Mouse (Mus musculus) neural tube, embryonic 12.5 days (tissue): ENCODE measurements around the gene Hist2h2aa2. TPM values are rescaled to one million over a fixed set of nuclear protein-coding genes. Genes with fewer than 3 reads are reported as not detected.

Source experiments
- ATAC-seq: fragments of 200-750 bp; cut with Nextera tagmentation; 2 replicates; pipeline ENCODE4 v1.8.0; 2017; ENCODE audit warnings: low read depth, mild to moderate bottlenecking, moderate TSS enrichment, moderate library complexity; ENCODE audit not compliant: low FRiP score
- H3K27ac ChIP-seq: fragments of 300-500 bp; sonication (generic); 2 replicates; pipeline ENCODE4 v1.5.1; 2016
- H3K27me3 ChIP-seq: fragments of 300-500 bp; sonication (generic); replicated peaks from 2 replicates; pipeline ENCODE4 v1.6.1; 2016; ENCODE audit warnings: mild to moderate bottlenecking
- H3K36me3 ChIP-seq: fragments of 300-500 bp; sonication (generic); 2 replicates; pipeline ENCODE4 v1.6.1; 2016; ENCODE audit warnings: mild to moderate bottlenecking
- H3K4me1 ChIP-seq: fragments of 300-500 bp; sonication (generic); 2 replicates; pipeline ENCODE4 v1.6.1; 2016
- H3K4me2 ChIP-seq: fragments of 300-500 bp; sonication (generic); replicated peaks from 2 replicates; pipeline ENCODE4 v1.6.1; 2016; ENCODE audit warnings: mild to moderate bottlenecking
- H3K4me3 ChIP-seq: fragments of 300-500 bp; sonication (generic); 2 replicates; pipeline ENCODE4 v1.5.1; 2016
- H3K9ac ChIP-seq: fragments of 300-500 bp; sonication (generic); 2 replicates; pipeline ENCODE4 v1.6.1; 2016; ENCODE audit warnings: mild to moderate bottlenecking
- H3K9me3 ChIP-seq: fragments of 300-500 bp; sonication (generic); 2 replicates; pipeline ENCODE4 v1.6.1; 2016; ENCODE audit warnings: mild to moderate bottlenecking
- WGBS: fragments of 180-500 bp; shearing (Covaris S2); methylation state at CpG from one replicate; pipeline ENCODE4 v1.1.7; 2016; 5-methylcytosine and 5-hydroxymethylcytosine counted together
- microRNA-seq: library from miRNA; unstranded; fragments of <30 nt; microRNA quantifications from one replicate; pipeline ENCODE4, GENCODE M21; 2017
- polyA plus RNA-seq: library from polyadenylated mRNA; unstranded; fragments of >200 nt; fragmentation: Nextera tagmentation; extraction: Ambion mirVana; gene quantifications from 2 replicates; pipeline ENCODE4 v1.2.1, GENCODE M21; 2016

Hist2h2aa2 gene
- polyA plus RNA-seq, 1 experiment from 2014 or later, result 54.5 TPM

DNA sequence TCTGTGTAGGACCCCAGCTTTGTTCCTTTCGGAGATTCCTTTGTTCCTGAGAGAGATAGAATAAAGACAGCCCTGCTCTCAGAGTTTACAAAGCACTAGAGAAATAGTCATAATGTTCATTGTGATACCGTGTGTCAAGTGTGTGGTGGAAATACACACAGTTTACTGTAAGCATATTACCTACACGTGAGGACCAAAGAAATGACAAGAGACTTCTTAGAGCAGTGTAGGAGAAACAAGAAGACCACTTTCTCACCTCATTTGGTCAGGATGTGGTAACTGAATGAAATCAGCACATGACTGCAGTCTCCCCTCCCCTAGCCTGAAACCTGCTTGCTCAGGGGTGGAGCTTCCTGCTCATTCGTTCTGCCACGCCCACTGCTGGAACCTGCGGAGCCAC lies 41.9 kb downstream of the Hist2h2aa2 start:
- peaks cover 6% of the 10 kb centered on the region; the same call in 1 of the 2 replicates for H3K36me3 ChIP-seq
- ATAC-seq, result 0 out of 2 replicates have a peak, but pooled peaks have one; percentile 8
- H3K4me2 ChIP-seq, result peak overlapping the region; percentile 93
- H3K4me1 ChIP-seq, result peaks cover 11% of the 10 kb centered on the region
- H3K9ac ChIP-seq, result peak overlapping the region; percentile 14; the same call in 1 of the 2 replicates
- H3K27ac ChIP-seq, result no peak overlapping the region
- no peaks in the 10 kb centered on the region for H3K9me3 ChIP-seq
- H3K27me3 ChIP-seq, result no peaks in the 10 kb centered on the region
- H3K4me3 ChIP-seq, result peak overlapping the region; percentile 5; the same call in 1 of the 2 replicates
- 5% methylated on average over 6 of the region's 6 CpGs for WGBS

GRCm38 (mm10) chr3:96197129-96197749 lies 42.8 kb downstream of the Hist2h2aa2 start:
- WGBS, result under 1% methylated on average over 50 of the region's 50 CpGs
- Histone ChIP-seq H3K4me3 (peak overlapping the region; percentile 64), H3K27me3 (no peaks in the 10 kb centered on the region), H3K36me3 (peaks cover 13% of the 10 kb centered on the region), H3K27ac (peak overlapping the region; percentile 88), H3K4me1 (peaks cover 11% of the 10 kb centered on the region), H3K4me2 (peak overlapping the region; percentile 93), H3K9me3 (no peaks in the 10 kb centered on the region), H3K9ac (peak overlapping the region; percentile 77)
- peak; percentile 95 for ATAC-seq

GRCm38 (mm10) chr3:96196437-96197128 lies 43.5 kb downstream of the Hist2h2aa2 start:
- WGBS, result 18% methylated on average over 27 of the region's 27 CpGs
- Histone ChIP-seq H3K27ac (peak overlapping the region; percentile 88), H3K4me2 (peak overlapping the region; percentile 93), H3K4me1 (peaks cover 11% of the 10 kb centered on the region), H3K9ac (peak overlapping the region; percentile 77), H3K27me3 (no peaks in the 10 kb centered on the region), H3K4me3 (peak overlapping the region; percentile 64), H3K9me3 (no peaks in the 10 kb centered on the region), H3K36me3 (peaks cover 13% of the 10 kb centered on the region)
- peak; percentile 60 for ATAC-seq

DNA sequence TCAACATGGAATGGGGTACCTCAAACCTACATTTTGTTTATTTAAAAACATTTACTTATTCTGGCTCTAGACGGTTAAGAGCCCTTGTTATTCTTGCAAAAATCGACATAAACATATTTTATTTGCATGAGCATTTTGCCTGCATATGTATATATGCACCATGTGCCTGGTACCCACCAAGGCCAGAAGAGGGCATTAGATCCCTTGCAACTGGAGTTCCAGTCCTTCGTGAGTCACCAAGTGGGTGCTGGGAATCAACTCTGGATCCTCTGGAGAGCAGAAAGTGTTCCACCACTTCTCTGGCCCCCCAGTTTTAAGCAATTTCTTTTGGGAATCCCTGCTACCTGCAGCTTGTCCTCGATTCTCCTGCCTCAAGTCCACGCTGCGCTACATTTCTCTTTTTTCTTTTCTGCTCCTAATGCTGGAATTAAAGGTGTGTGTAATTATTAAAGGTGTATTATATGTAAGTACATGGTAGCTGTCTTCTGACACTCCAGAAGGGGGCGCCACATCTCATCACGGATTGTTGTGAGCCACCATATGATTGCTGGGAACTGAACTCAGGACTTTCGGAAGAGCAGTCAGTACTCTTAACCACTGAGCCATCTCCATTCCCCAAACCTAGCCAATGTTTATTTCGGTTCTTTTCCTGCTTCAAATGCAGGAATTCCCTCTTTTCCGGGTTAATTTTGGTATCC lies 44.3 kb downstream of the Hist2h2aa2 start:
- H3K9ac ChIP-seq, result no peak overlapping the region
- no peaks in the 10 kb centered on the region for H3K27me3 ChIP-seq
- H3K36me3 ChIP-seq, result peaks cover 13% of the 10 kb centered on the region
- WGBS, result 95% methylated on average over 11 of the region's 11 CpGs
- ATAC-seq, result no peak
- no peaks in the 10 kb centered on the region for H3K9me3 ChIP-seq
- no peak overlapping the region for H3K4me3 ChIP-seq
- no peak overlapping the region for H3K27ac ChIP-seq
- peaks cover 11% of the 10 kb centered on the region for H3K4me1 ChIP-seq
- H3K4me2 ChIP-seq, result peak overlapping the region; percentile 93; the same call in 1 of the 2 replicates

GRCm38 (mm10) chr3:96194966-96195365 lies 45.1 kb downstream of the Hist2h2aa2 start:
- Histone ChIP-seq H3K9me3 (no peaks in the 10 kb centered on the region), H3K27ac (no peak overlapping the region), H3K9ac (no peak overlapping the region), H3K36me3 (peaks cover 13% of the 10 kb centered on the region), H3K4me2 (no peak overlapping the region), H3K4me1 (peaks cover 11% of the 10 kb centered on the region), H3K27me3 (no peaks in the 10 kb centered on the region), H3K4me3 (no peak overlapping the region)
- no peak for ATAC-seq
- 91% methylated on average over 10 of the region's 10 CpGs for WGBS

DNA sequence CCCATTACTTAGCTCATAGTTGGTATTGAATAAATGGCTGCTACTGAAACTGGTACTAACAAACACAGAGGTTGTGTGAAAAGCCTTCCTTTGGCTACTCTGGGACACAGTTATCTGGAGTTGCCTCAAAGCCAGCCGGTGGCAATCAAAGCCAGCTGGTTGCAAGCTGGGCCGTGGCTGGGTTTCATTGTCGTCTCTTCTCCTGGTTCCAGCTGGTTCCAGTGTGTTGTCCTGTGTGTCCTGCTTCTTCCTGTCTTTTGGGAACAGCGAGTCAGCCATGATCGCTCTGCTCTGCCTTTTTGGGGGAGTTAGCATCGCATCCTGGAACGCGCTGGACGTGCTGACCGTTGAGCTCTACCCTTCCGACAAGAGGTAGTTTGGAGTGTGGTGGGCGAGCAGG lies 47.1 kb downstream of the Hist2h2aa2 start:
- no peak for ATAC-seq
- H3K4me2 ChIP-seq, result no peak overlapping the region
- peaks cover 14% of the 10 kb centered on the region for H3K36me3 ChIP-seq
- H3K9ac ChIP-seq, result no peak overlapping the region
- H3K27ac ChIP-seq, result no peak overlapping the region
- no peaks in the 10 kb centered on the region for H3K9me3 ChIP-seq
- WGBS, result 71% methylated on average over 12 of the region's 12 CpGs
- no peaks in the 10 kb centered on the region for H3K27me3 ChIP-seq
- no peak overlapping the region for H3K4me3 ChIP-seq
- peaks cover 11% of the 10 kb centered on the region for H3K4me1 ChIP-seq

Small RNA genes within 50 kb of the gene (microRNA-seq; reads per million reads assigned to microRNA genes)
- gene Gm44492 (not detected), gene Gm47311 (not detected), gene Gm47313 (not detected)

Other genes starting within 250 kb of the Hist2h2aa2 start
- gene Plekho1, start 244.3 kb downstream of the Hist2h2aa2 start, polyA plus RNA-seq, result 90.0 and 91.9 TPM in 2 replicates
- gene Vps45, start 181.8 kb downstream of the Hist2h2aa2 start, polyA plus RNA-seq, result 48.3 TPM in 2 replicates
- 11.6 and 16.2 TPM in 2 replicates for gene Otud7b, start 135.7 kb downstream of the Hist2h2aa2 start, polyA plus RNA-seq
- 9.8 and 14.1 TPM in 2 replicates for gene Mtmr11, start 78.3 kb downstream of the Hist2h2aa2 start, polyA plus RNA-seq
- 165 and 183 TPM in 2 replicates for gene Sf3b4, start 67.9 kb downstream of the Hist2h2aa2 start, polyA plus RNA-seq
- gene Sv2a, start 59.1 kb downstream of the Hist2h2aa2 start, polyA plus RNA-seq, result 44.4 and 44.8 TPM in 2 replicates
- gene Bola1, start 20.6 kb downstream of the Hist2h2aa2 start, polyA plus RNA-seq, result 60.8 and 69.5 TPM in 2 replicates
- 1.7 TPM in 1 of 2 replicates, not detected in the other for gene Hist2h2ab, start 20.4 kb downstream of the Hist2h2aa2 start, polyA plus RNA-seq
- gene Hist2h2ac, start 19.4 kb downstream of the Hist2h2aa2 start, polyA plus RNA-seq, result 5.7 and 9.5 TPM in 2 replicates
- 5.6 and 5.7 TPM in 2 replicates for gene Hist2h2be, start 19.2 kb downstream of the Hist2h2aa2 start, polyA plus RNA-seq
- gene Hist2h3c2, start 1.1 kb downstream of the Hist2h2aa2 start, polyA plus RNA-seq, result 5.0 and 8.2 TPM in 2 replicates
- 19.2 and 21.1 TPM in 2 replicates for gene Hist2h2aa1, start 5.2 kb upstream of the Hist2h2aa2 start, polyA plus RNA-seq
- gene Hist2h3c1, start 6.4 kb upstream of the Hist2h2aa2 start, polyA plus RNA-seq, result 0.50 and 1.1 TPM in 2 replicates
- gene Hist2h4, start 23.0 kb upstream of the Hist2h2aa2 start, polyA plus RNA-seq, result 8.5 and 13.5 TPM in 2 replicates
- gene Hist2h3b, start 28.4 kb upstream of the Hist2h2aa2 start, polyA plus RNA-seq, result 41.2 and 58.9 TPM in 2 replicates
- 9.1 and 16.6 TPM in 2 replicates for gene Hist2h2bb, start 29.5 kb upstream of the Hist2h2aa2 start, polyA plus RNA-seq
- 1.4 and 1.5 TPM in 2 replicates for gene Fcgr1, start 53.7 kb upstream of the Hist2h2aa2 start, polyA plus RNA-seq
- gene BC107364, start 212.0 kb upstream of the Hist2h2aa2 start, polyA plus RNA-seq, result not detected in 2 replicates